8 mouse cellular contexts compared by ENCODE assay signal in genomic region chr10:58813801-58814191, GRCm38 (mm10). TPM values are rescaled to one million over a fixed set of nuclear protein-coding genes. Genes with fewer than 3 reads are reported as not detected.
DNase-seq lines count a peak whose midpoint lies in the region; ATAC-seq and TF ChIP-seq lines count a peak whose summit lies in the region.

No protein-coding gene starts in this region.

- DNase-seq in layer of hippocampus, adult 11-12 months (ENCODE audit: low spot score) = peak; percentile 15
- no peak for DNase-seq in layer of hippocampus, adult 8-10 months (ENCODE audit: low spot score in 2 of 2)
- peak; percentile 59 for DNase-seq in forebrain, postnatal 0 days
- peak; percentile 37 to 40 for DNase-seq in left cerebral cortex, adult 8-10 months (ENCODE audit: low spot score in 2 of 2)
- DNase-seq in midbrain, embryonic 14.5 days = peak; percentile 63
- DNase-seq in testis, postnatal 10 days (ENCODE audit: low spot score) = peak; percentile 43
- DNase-seq in c-Kit-positive CD71-positive TER-119-positive erythroid progenitor cells, embryonic 14.5 days (ENCODE audit: low spot score) = no peak

- H3K36me3 ChIP-seq in forebrain, postnatal 0 days (ENCODE audit: insufficient read depth) = no peaks in the 10 kb centered on the region
- no peaks in the 10 kb centered on the region for H3K36me3 ChIP-seq in midbrain, embryonic 14.5 days (ENCODE audit: control insufficient read depth, insufficient read depth, low read length)

- peak overlapping the region; percentile 71 for H3K9ac ChIP-seq in forebrain, postnatal 0 days
- H3K9ac ChIP-seq in midbrain, embryonic 14.5 days (replicated peaks; ENCODE audit: low read length) = peak overlapping the region; percentile 55

- H3K4me3 ChIP-seq in brown adipose tissue, adult 24 weeks (ENCODE audit: insufficient read depth, low read depth, low read length) = peak overlapping the region; percentile 61
- peak overlapping the region; percentile 81 for H3K4me3 ChIP-seq in forebrain, postnatal 0 days (ENCODE audit: low read depth, low read length)
- peak overlapping the region; percentile 57 for H3K4me3 ChIP-seq in midbrain, embryonic 14.5 days (replicated peaks; ENCODE audit: low read depth, low read length)

- TF ChIP-seq CTCF in forebrain, postnatal 0 days (IDR thresholded peaks at IDR 0.05; ENCODE audit: low read depth) = peak; percentile 29

- peaks cover 2% of the 10 kb centered on the region; the same call in 1 of the 2 replicates for H3K4me1 ChIP-seq in brown adipose tissue, adult 24 weeks (ENCODE audit: control insufficient read depth, insufficient read depth, insufficient read length, low read length)
- peaks cover 13% of the 10 kb centered on the region; the same call in 1 of the 2 replicates for H3K4me1 ChIP-seq in forebrain, postnatal 0 days (ENCODE audit: insufficient read depth)
- 0 out of 2 replicates have a peak, but pooled peaks cover 15% of the 10 kb centered on the region for H3K4me1 ChIP-seq in midbrain, embryonic 14.5 days (ENCODE audit: control insufficient read depth, insufficient read depth, low read length)

- peak; percentile 42 for ATAC-seq in forebrain, postnatal 0 days
- peak; percentile 43; the same call in 1 of the 2 replicates for ATAC-seq in midbrain, embryonic 14.5 days (ENCODE audit: low FRiP score, low TSS enrichment)

- WGBS in forebrain, postnatal 0 days = under 1% methylated on average over 35 of the region's 35 CpGs
- 1% methylated on average over 35 of the region's 35 CpGs for WGBS in midbrain, embryonic 14.5 days

- peak overlapping the region; percentile 93 for H3K4me2 ChIP-seq in forebrain, postnatal 0 days (ENCODE audit: low read depth)
- H3K4me2 ChIP-seq in midbrain, embryonic 14.5 days (ENCODE audit: low read length) = peak overlapping the region; percentile 98

- H3K9me3 ChIP-seq in forebrain, postnatal 0 days (ENCODE audit: low read length) = no peaks in the 10 kb centered on the region
- no peaks in the 10 kb centered on the region for H3K9me3 ChIP-seq in midbrain, embryonic 14.5 days (ENCODE audit: control insufficient read depth, low read length)

- H3K27ac ChIP-seq in brown adipose tissue, adult 24 weeks (replicated peaks; ENCODE audit: low read depth, low read length) = no peak overlapping the region
- peak overlapping the region; percentile 89 for H3K27ac ChIP-seq in forebrain, postnatal 0 days (ENCODE audit: low read depth, low read length)
- no peak overlapping the region for H3K27ac ChIP-seq in midbrain, embryonic 14.5 days (replicated peaks; ENCODE audit: low read depth, low read length)

- no peaks in the 10 kb centered on the region; the same call in 1 of the 2 replicates for H3K27me3 ChIP-seq in forebrain, postnatal 0 days (ENCODE audit: insufficient read depth, low read length)
- H3K27me3 ChIP-seq in midbrain, embryonic 14.5 days (ENCODE audit: control insufficient read depth, insufficient read depth, low read length) = peaks cover 14% of the 10 kb centered on the region

RNA-seq across cellular contexts. Expression of gene Sh3rf3, which starts 0.6 kb away (rescaled TPM):
- 10 to 100 TPM; 28.2 to 38.0 (median 32.1) TPM for total RNA-seq in layer of hippocampus, adult 8-10 months (2022)
- polyA plus RNA-seq in brown adipose tissue, adult 24 weeks (2012; ENCODE audit: insufficient read depth, insufficient read length, missing spikeins) = 0.63 and 0.95 TPM in 2 replicates
- total RNA-seq in forebrain, postnatal 0 days (2014; rRNA removed) = 35.5 and 38.1 TPM in 2 replicates
- polyA plus RNA-seq in forebrain, postnatal 0 days (2015; fragmentation: Nextera tagmentation; extraction: Ambion mirVana) = 6.6 and 10.1 TPM in 2 replicates
- total RNA-seq in left cerebral cortex, adult 8-10 months (2022) = 10 to 100 TPM; 33.9 to 40.3 (median 35.8) TPM
- 2.4 and 4.2 TPM in 2 replicates for polyA plus RNA-seq in midbrain, embryonic 14.5 days (2014; fragmentation: Nextera tagmentation; extraction: Ambion mirVana)

Comparison
In these comparisons a context has a peak if more than half of its experiments do, and no peak if none do; other contexts are left out.
1. DNase-seq: peak in layer of hippocampus, adult 11-12 months (single experiment), forebrain, postnatal 0 days (single experiment), left cerebral cortex, adult 8-10 months (2 of 2), midbrain, embryonic 14.5 days (single experiment) and testis, postnatal 10 days (single experiment); none in layer of hippocampus, adult 8-10 months (0 of 2) and c-Kit-positive CD71-positive TER-119-positive erythroid progenitor cells, embryonic 14.5 days (single experiment).
2. Peak in every context shown above with its lines, with median percentiles within 50 percentile points of each other: H3K4me3 ChIP-seq.